Mouse (Mus musculus) heart, postnatal 0 days (tissue): ENCODE measurements around the gene Fam83f.

Experiments used
- CTCF ChIP-seq: IDR thresholded peaks from 2 replicates; pipeline ENCODE4 v1.5.1; 2016; ENCODE audit warnings: antibody characterized with exemption, control low read depth, low read depth
- EP300 ChIP-seq: IDR thresholded peaks from 2 replicates; pipeline ENCODE4 v1.6.1; 2016; ENCODE audit warnings: antibody characterized with exemption, low read depth

- TF ChIP-seq EP300 = no peak
- TF ChIP-seq CTCF = no peak
These were observed 31.8 kb downstream of the Fam83f start for GRCm38 (mm10) chr15:80703495-80703894.
